Mouse (Mus musculus) cerebellum, adult 2 months (tissue): Measurements from ENCODE around the gene Agpat1.

ENCODE experiments used
- CTCF ChIP-seq: fragments of 200-500 bp; IDR thresholded peaks from 2 replicates; pipeline ENCODE4 v1.5.1; 2011; ENCODE audit warnings: low read depth, mild to moderate bottlenecking, control low read depth, low read length, moderate library complexity, borderline replicate concordance; ENCODE audit not compliant: insufficient read depth
- POLR2A ChIP-seq: fragments of 200-500 bp; IDR thresholded peaks from 2 replicates; pipeline ENCODE4 v1.6.1; 2011; ENCODE audit warnings: low read length, control low read depth, borderline replicate concordance; ENCODE audit not compliant: insufficient read depth

- no peak for TF ChIP-seq CTCF
- no peak for TF ChIP-seq POLR2A
Measured at GRCm38 (mm10) chr17:34641945-34642344, 37.9 kb downstream of the Agpat1 start.
